Mouse (Mus musculus) brown adipose tissue, adult 24 weeks (tissue): ENCODE results near the gene Morf4l1. TPM values are rescaled to one million over a fixed set of nuclear protein-coding genes. Genes with fewer than 3 reads are reported as not detected.

ENCODE experiments used
- H3K27ac ChIP-seq: fragments of 200-500 bp; replicated peaks from 2 replicates; pipeline ENCODE4 v1.5.1; 2012; ENCODE audit warnings: low read depth, mild to moderate bottlenecking, low read length
- H3K4me1 ChIP-seq: fragments of 200-500 bp; 2 replicates; pipeline ENCODE4 v1.6.1; 2012; ENCODE audit warnings: low read length, mixed read lengths; ENCODE audit not compliant: control insufficient read depth, insufficient read depth, insufficient read length
- H3K4me3 ChIP-seq: fragments of 200-500 bp; 2 replicates; pipeline ENCODE4 v1.5.1; 2012; ENCODE audit warnings: low read depth, mild to moderate bottlenecking, low read length, moderate library complexity; ENCODE audit not compliant: insufficient read depth
- polyA plus RNA-seq: library from polyadenylated mRNA; stranded (reverse); fragments of >200 nt; gene quantifications from 2 replicates; pipeline ENCODE4 v1.2.4, GENCODE M21; 2012; ENCODE audit not compliant: missing spikeins, insufficient read depth, insufficient read length

The Morf4l1 gene
- polyA plus RNA-seq, 1 experiment, result 410 TPM

DNA sequence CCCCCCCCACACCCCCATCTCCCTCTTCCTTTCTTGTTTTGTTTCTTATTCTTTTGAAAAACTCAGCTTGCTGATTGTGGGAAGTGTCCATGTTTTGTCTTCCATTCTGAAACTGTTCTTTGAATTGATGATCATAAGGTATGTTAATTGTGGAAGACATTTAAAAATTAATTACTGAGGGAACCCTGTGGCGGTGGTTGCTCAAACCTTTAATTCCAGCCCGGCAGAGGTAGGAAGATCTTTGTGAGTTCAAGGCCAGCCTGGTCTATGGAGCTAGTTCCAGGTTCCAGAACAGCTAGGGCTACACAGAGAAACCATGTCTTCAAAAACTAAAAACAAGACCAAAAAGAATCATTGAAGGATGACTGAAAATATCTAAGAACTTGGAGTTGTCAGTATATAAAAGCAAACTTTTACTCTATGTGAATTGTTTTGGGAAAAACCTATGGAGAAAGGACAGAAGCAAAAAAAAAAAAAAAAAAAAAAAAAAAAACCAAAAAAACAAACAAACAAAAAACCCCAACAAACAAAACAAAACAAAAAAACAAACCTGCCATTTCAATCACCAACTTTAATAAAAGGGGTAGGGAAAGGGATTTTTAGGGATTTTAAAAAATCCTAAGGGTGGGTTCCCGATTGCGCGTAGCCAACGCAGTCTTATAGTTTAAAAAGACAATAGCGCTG lies 11.0 kb upstream of the Morf4l1 start:
- Histone ChIP-seq H3K4me3 (peak overlapping the region; percentile 51), H3K27ac (no peak overlapping the region), H3K4me1 (no peaks in the 10 kb centered on the region)

DNA sequence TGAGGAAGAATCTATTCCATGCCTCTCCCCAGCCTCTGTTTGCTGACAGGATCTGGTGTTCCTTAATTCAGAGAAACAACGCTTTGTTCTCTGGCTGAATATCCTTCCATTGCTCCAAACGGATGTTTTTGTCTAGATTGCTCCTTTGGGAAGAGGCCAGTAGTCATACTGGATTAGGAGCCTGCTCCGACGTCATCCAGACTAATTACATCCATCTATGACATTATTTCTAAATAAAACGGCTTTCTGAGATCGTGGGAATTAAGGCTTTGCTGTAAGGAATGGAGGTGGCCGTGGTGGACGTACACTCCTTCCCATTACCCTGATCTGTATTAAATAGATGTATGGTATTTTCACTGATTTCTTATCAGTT lies 10.3 kb upstream of the Morf4l1 start:
- H3K4me1 ChIP-seq, result no peaks in the 10 kb centered on the region
- peak overlapping the region; percentile 57 for H3K27ac ChIP-seq
- H3K4me3 ChIP-seq, result no peak overlapping the region

DNA sequence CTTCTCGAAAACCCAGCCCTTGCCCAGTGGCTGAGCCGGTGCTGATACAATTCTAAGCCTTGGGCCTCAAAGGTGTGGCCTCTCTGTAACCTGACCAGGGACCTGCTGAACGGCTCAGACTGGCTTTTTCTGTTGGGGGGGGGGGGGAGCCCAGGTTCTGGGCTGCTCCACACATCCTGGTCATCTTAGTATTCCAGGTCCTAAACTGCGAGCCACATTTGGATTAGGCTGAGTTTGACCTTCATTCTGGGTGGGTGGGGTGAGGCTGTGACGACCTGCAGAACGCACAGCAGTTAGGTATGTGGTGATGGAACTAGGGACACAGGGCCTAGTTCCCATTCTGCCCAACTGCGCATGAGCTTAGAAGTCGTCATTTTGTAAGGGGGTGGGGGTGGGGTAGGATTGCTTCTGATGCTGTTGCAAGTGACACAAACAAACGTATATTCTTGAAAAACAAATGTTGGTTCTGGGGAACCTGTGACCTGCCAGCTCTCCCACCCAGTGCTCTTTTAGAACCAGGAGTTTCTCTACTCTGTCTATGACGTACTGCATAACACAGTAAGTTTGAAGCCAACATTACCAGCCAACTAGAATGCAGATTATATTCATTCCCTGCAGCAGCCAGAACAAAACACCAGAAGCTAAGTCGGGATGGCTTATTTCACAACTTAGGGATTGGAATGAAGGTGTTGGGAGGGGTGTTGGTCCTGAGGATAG lies 9.7 kb upstream of the Morf4l1 start:
- Histone ChIP-seq H3K4me1 (no peaks in the 10 kb centered on the region), H3K4me3 (no peak overlapping the region), H3K27ac (peak overlapping the region; percentile 57)

DNA sequence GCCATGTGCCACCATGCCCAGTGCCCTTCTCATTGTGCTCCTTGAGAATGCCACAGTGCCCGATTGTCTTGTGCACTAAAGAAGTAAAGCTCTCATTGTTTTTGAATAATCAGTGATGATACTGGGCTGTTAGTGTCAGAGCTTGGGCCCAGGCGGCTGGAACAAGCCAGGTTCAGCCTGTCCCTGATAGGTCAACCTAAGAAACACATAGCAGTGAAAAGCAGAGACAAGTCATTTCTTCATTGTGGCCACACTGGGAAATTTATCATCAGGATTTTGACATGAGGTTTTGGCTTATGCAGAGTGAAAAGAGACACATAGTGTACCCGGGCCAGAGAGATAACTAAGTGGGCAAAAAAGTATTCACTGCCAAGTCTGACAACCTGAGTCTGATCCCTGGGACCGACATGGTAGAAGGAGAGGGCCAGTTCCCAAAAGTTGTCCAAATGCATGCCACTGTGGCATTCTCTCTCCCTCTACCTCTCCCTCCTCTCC lies 7.7 kb upstream of the Morf4l1 start:
- H3K4me1 ChIP-seq, result no peaks in the 10 kb centered on the region
- H3K4me3 ChIP-seq, result no peak overlapping the region
- no peak overlapping the region for H3K27ac ChIP-seq

DNA sequence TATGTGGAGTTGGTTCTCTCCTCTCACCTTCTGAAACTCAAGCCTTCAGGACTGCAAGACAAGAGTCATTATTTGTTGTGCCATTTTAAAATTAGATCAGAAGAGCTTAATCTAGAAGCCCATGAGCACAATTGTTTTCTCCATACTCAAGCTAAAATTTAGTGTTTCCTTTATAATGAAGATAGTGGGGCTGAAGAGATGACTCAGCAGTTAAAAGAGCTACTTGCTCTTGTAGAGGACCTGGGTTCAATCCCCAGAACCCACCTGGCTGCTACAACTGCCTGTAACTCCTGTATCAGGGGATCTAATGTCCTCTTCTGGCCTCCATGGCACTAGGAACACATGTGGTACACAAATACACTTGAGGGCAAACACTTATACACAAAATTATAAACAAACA lies 2.7 kb upstream of the Morf4l1 start:
- Histone ChIP-seq H3K4me1 (0 out of 2 replicates have a peak, but pooled peaks cover 3% of the 10 kb centered on the region), H3K27ac (no peak overlapping the region), H3K4me3 (no peak overlapping the region)

DNA sequence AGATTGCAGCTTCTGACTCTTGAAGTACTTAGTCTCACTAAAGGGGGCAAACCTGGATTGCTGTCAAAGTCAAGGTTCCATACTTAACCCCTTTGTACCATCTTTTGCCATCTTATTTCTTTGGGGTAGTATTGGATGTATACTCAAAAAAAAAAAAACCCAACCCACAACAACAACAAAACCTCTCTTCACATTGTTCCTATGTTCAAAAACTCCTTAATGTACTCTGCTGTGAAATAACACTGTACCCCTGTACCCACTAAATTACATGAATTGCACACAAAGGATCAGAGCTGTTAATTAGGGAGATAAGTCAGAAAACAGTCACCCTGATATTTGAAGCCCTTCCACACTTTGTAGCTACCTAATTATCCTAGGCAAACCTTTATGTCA lies 730 bp upstream of the Morf4l1 start:
- Histone ChIP-seq H3K4me3 (peak overlapping the region; percentile 61), H3K27ac (no peak overlapping the region), H3K4me1 (0 out of 2 replicates have a peak, but pooled peaks cover 3% of the 10 kb centered on the region)

DNA sequence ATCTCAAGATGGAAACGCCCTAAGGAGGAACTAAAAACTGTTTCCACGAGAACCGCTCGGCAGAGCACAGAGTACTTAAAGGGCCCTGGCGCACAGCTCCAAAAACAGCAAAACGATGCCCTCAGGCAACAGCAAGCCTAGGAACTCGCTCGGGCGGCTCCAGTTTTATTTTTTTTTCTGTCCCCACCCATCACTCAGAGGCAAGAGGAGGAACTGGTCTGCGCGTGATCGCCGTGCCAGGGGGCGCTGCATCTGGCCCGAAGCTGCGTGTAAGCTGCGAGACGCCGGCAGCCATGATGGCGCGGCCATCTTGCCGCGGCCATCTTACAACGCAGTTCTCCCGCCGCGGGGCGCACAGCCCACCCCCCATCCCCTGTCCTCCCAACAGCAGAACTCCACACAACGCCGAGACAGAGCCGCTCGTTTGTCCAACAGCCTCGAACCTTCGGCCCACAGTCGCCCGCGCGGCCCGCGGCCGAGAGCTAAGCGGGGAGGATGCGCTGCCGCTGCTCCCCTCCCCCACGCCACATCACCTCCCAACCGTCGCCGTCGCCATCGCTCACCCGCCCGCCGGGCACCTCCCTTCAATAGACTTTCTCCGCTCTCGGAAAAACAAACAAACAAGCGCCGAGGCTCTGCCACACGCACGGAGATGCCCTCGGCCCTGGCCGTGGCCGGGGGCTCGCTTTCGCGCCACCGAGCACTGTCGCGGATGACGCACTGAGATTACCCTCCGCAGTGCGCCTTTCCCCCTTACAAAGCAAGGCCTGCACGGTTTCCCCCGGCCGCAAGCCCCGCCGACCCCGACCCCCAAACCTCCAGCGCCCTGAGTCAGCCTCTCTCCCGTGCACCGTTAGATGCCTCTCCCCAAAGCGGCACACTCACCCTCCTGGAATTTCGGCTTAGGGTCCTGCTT lies 665 bp downstream of the Morf4l1 start:
- Histone ChIP-seq H3K4me3 (peak overlapping the region; percentile 93), H3K4me1 (0 out of 2 replicates have a peak, but pooled peaks cover 3% of the 10 kb centered on the region), H3K27ac (peak overlapping the region; percentile 95)

DNA sequence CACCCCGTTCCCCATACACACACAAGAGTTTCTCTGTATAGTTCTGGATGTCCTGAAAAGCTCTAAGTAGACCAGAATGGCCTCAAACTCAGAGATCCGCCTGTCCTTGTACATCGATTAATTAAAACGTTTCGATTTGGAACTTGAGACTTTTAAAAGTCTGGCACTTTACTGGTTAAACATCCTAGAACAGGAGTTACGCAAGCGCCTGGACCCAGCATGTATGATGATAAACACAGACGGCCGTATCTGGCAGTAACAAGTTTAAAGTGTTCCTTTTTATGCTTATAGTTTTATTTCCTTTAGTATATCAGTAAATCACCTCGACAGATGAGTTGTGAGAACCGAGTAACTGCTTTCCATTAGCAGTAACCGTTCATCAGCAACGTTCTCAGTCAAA lies 1.4 kb downstream of the Morf4l1 start:
- Histone ChIP-seq H3K27ac (peak overlapping the region; percentile 3; the same call in 1 of the 2 replicates), H3K4me1 (0 out of 2 replicates have a peak, but pooled peaks cover 3% of the 10 kb centered on the region), H3K4me3 (peak overlapping the region; percentile 93)

DNA sequence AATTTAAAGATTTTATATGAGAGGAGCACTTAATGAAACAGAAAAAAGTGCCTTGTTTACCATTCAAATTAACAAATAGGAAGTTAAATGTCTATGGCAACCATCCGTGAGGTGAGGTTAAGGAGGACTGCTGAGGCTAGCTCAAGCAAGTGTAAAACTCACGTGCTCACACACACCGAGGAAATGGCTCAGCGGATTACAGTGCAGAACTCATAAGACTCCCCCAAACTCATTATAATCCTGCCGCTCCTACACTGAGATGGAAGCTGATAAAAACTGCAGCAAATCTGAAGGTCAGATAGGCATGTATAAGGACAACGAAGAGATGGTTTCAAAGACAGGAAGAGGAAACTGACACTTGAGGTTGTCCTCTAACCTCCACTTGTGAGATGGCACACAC lies 5.2 kb downstream of the Morf4l1 start:
- 0 out of 2 replicates have a peak, but pooled peaks cover 3% of the 10 kb centered on the region for H3K4me1 ChIP-seq
- H3K27ac ChIP-seq, result no peak overlapping the region
- no peak overlapping the region for H3K4me3 ChIP-seq

DNA sequence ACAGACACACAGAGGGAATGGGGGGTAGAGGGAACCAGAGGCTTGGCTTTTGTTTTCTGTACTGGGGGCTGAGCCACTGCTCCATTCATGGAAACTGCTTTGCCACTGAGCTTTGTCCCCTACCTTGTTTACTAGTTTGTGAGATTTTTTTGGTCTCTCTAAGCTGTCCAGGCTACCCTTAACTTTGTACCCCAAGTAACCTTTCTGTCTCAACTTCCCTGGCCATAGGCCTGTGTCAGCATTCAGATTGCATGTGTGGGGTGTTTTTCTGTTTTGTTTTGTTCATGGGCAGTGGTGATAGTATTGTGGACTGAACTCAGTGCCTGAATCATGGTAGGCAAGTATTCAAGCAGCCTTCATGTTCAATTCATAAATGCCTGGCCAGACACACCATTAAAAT lies 6.3 kb downstream of the Morf4l1 start:
- Histone ChIP-seq H3K27ac (no peak overlapping the region), H3K4me1 (0 out of 2 replicates have a peak, but pooled peaks cover 3% of the 10 kb centered on the region), H3K4me3 (no peak overlapping the region)

DNA sequence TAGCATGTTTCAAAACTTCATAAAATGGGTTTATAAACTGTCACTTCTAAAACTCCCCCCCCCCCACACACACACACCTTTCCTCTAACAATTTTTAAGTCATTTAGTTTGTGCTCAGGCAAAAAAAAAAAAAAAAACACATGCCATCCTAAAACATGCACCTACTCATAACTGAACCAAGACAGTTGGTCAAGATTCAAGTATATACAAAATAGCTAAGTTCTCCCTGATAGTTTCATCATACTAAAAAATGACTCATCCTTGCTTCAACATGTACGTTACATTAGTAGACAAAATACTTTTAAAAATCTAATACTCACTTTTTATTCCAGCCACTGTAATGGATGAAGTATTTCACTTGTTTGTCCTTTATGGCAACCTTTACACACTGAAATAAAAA lies 7.7 kb downstream of the Morf4l1 start:
- Histone ChIP-seq H3K4me1 (no peaks in the 10 kb centered on the region), H3K27ac (no peak overlapping the region), H3K4me3 (no peak overlapping the region)

DNA sequence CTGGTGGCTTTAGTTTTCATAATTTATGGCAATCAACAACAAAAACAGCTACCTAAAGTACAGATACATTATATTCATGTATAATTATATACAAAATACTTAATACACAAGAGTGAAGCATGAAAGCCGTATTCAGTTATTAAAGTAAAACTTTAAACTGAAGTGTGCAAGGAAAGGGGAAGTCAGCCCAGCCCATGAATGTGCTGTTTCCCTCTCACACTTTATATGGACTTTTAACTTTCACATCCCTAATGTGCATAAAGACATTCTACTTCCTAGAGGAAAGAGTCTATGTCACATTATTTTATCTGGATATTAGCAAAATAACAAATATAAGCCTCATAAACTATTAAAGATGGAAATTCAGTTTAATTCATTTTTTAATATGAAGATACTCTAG lies 9.1 kb downstream of the Morf4l1 start:
- no peak overlapping the region for H3K4me3 ChIP-seq
- no peak overlapping the region for H3K27ac ChIP-seq
- no peaks in the 10 kb centered on the region for H3K4me1 ChIP-seq

DNA sequence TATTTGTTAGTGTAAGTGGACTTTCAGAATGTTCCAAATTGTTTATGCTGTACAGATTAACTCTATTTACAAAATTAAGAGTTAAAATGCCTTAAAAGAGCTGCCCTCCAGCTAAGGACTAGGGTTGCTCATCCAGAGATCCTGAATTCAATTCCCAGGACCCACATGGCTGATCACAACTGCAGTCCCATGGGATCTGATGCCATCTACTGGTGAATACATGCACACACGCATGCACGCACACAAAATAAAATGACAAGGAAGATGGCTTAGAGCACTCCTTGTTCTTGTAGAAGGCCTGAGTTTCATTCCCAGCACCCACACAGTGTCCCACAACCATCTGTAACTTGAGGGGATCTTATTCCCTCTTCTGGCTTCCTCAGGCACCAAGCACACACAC lies 13.8 kb downstream of the Morf4l1 start:
- H3K4me3 ChIP-seq, result no peak overlapping the region
- no peak overlapping the region for H3K27ac ChIP-seq
- no peaks in the 10 kb centered on the region for H3K4me1 ChIP-seq

DNA sequence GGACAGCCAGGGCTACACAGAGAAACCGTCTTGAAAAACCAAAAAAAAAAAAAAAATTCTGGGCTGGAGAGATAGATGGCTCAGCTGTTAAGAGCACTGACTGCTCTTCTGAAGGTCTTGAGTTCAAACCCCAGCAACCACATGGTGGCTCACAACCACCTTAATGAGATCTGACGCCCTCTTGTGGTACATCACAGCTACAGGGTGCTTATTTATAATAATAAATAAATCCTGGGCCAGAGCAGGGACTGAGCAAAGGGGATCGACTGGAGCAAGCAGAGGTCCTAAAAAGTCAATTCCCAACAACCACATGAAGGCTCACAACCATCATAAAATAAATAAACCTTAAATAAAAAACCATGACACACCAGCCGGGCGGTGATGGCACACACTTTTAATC lies 15.6 kb downstream of the Morf4l1 start:
- Histone ChIP-seq H3K4me1 (no peaks in the 10 kb centered on the region), H3K27ac (no peak overlapping the region), H3K4me3 (no peak overlapping the region)
